Mouse (Mus musculus): ENCODE measurements around the gene Nit2. TPM values are rescaled to one million over a fixed set of nuclear protein-coding genes. Genes with fewer than 3 reads are reported as not detected.
"Not testable (repeated sequence)": the region's sequence is repeated elsewhere in the genome, so short reads cannot be mapped to it uniquely, and the experiment has no call there.

The Nit2 gene
- total and polyA plus RNA-seq, 3 experiments: 33.6 to 38.9 TPM; not detected in 1

GRCm38 (mm10) chr16:57175751-57176150, 8.6 kb upstream of the Nit2 start:
- H3K9me3 ChIP-seq (replicated peaks; ENCODE audit: insufficient read depth, low read length): no peaks in the 10 kb centered on the region
- H3K79me2 ChIP-seq (ENCODE audit: control insufficient read depth, insufficient read depth, low read length, poor library complexity): no peaks in the 10 kb centered on the region
- no peak overlapping the region for H3K4me3 ChIP-seq (ENCODE audit: control insufficient read depth in 1 of 2, insufficient read depth in 1 of 2, low read depth in 2 of 2, low read length in 2 of 2)
- no peaks in the 10 kb centered on the region for H3K27me3 ChIP-seq (ENCODE audit: control insufficient read depth in 1 of 2, insufficient read depth in 2 of 2, low read length in 2 of 2)
- TF ChIP-seq TAL1 (IDR thresholded peaks at IDR 0.05; ENCODE audit: low read length) (no peak), SMC3 (IDR thresholded peaks at IDR 0.05; ENCODE audit: low read depth, low read length) (no peak), MAZ (IDR thresholded peaks at IDR 0.05; ENCODE audit: low read depth, low read length) (no peak), MAX (IDR thresholded peaks at IDR 0.05; ENCODE audit: low read length) (no peak), CTCF (IDR thresholded peaks at IDR 0.05 in 2 of 3, conservative IDR thresholded peaks at IDR 0.05 in 1 of 3; ENCODE audit: control insufficient read depth in 1 of 3, insufficient read depth in 1 of 3, low read depth in 2 of 3, low read length in 3 of 3, poor library complexity in 1 of 3, severe bottlenecking in 1 of 3) (no peak), SIN3A (IDR thresholded peaks at IDR 0.05; ENCODE audit: low read length) (no peak), MXI1 (IDR thresholded peaks at IDR 0.05; ENCODE audit: low read depth, low read length) (no peak), ZKSCAN1 (IDR thresholded peaks at IDR 0.05; ENCODE audit: low read depth, low read length) (no peak)
- H3K36me3 ChIP-seq (ENCODE audit: control insufficient read depth in 1 of 2, insufficient read depth in 2 of 2, low read length in 2 of 2): peaks cover 3 to 8% of the 10 kb centered on the region in 2 experiments
- DNase-seq (ENCODE audit: low read depth, low spot score): no peak
- H3K4me1 ChIP-seq (ENCODE audit: control insufficient read depth in 1 of 2, insufficient read depth in 2 of 2, low read length in 2 of 2): peaks cover 3 to 5% of the 10 kb centered on the region in 2 experiments; a peak in 3 of 4 replicates
- H3K27ac ChIP-seq (ENCODE audit: control insufficient read depth, low read depth, low read length): no peak overlapping the region
- H3K9ac ChIP-seq (ENCODE audit: control insufficient read depth, low read depth, low read length, poor library complexity, severe bottlenecking): no peak overlapping the region

- not testable (repeated sequence) for H3K9ac ChIP-seq (ENCODE audit: control insufficient read depth, low read depth, low read length, poor library complexity, severe bottlenecking); H3K36me3 ChIP-seq (ENCODE audit: control insufficient read depth in 1 of 2, insufficient read depth in 2 of 2, low read length in 2 of 2); DNase-seq (ENCODE audit: low read depth, low spot score); H3K4me3 ChIP-seq (ENCODE audit: control insufficient read depth in 1 of 2, insufficient read depth in 1 of 2, low read depth in 2 of 2, low read length in 2 of 2); H3K27ac ChIP-seq (ENCODE audit: control insufficient read depth, low read depth, low read length); H3K79me2 ChIP-seq (ENCODE audit: control insufficient read depth, insufficient read depth, low read length, poor library complexity); H3K4me1 ChIP-seq (ENCODE audit: control insufficient read depth in 1 of 2, insufficient read depth in 2 of 2, low read length in 2 of 2); H3K9me3 ChIP-seq (replicated peaks; ENCODE audit: insufficient read depth, low read length); H3K27me3 ChIP-seq (ENCODE audit: control insufficient read depth in 1 of 2, insufficient read depth in 2 of 2, low read length in 2 of 2)
Observed at GRCm38 (mm10) chr16:57174480-57174879, 7.3 kb upstream of the Nit2 start.

GRCm38 (mm10) chr16:57171570-57171969, 4.4 kb upstream of the Nit2 start:
- Histone ChIP-seq H3K27me3 (ENCODE audit: control insufficient read depth in 1 of 2, insufficient read depth in 2 of 2, low read length in 2 of 2) (no peaks in the 10 kb centered on the region), H3K4me1 (ENCODE audit: control insufficient read depth in 1 of 2, insufficient read depth in 2 of 2, low read length in 2 of 2) (peaks cover 0 to 5% of the 10 kb centered on the region in 2 experiments; a peak in 2 of 4 replicates), H3K9me3 (replicated peaks; ENCODE audit: insufficient read depth, low read length) (no peaks in the 10 kb centered on the region), H3K4me3 (ENCODE audit: control insufficient read depth in 1 of 2, insufficient read depth in 1 of 2, low read depth in 2 of 2, low read length in 2 of 2) (no peak overlapping the region), H3K9ac (ENCODE audit: control insufficient read depth, low read depth, low read length, poor library complexity, severe bottlenecking) (no peak overlapping the region), H3K36me3 (ENCODE audit: control insufficient read depth in 1 of 2, insufficient read depth in 2 of 2, low read length in 2 of 2) (peaks cover 1 to 4% of the 10 kb centered on the region in 2 experiments), H3K79me2 (ENCODE audit: control insufficient read depth, insufficient read depth, low read length, poor library complexity) (no peaks in the 10 kb centered on the region; the same call in 1 of the 2 replicates), H3K27ac (ENCODE audit: control insufficient read depth, low read depth, low read length) (no peak overlapping the region)
- no peak for DNase-seq (ENCODE audit: low read depth, low spot score)
- TF ChIP-seq UBTF (IDR thresholded peaks at IDR 0.05; ENCODE audit: borderline replicate concordance, insufficient read depth, low read depth, low read length): no peak

- H3K27ac ChIP-seq (ENCODE audit: control insufficient read depth, low read depth, low read length): no peak overlapping the region
- no peaks in the 10 kb centered on the region for H3K27me3 ChIP-seq (ENCODE audit: control insufficient read depth in 1 of 2, insufficient read depth in 2 of 2, low read length in 2 of 2)
- peaks cover 3 to 4% of the 10 kb centered on the region in 2 experiments for H3K36me3 ChIP-seq (ENCODE audit: control insufficient read depth in 1 of 2, insufficient read depth in 2 of 2, low read length in 2 of 2)
- no peaks in the 10 kb centered on the region; the same call in 1 of the 2 replicates for H3K79me2 ChIP-seq (ENCODE audit: control insufficient read depth, insufficient read depth, low read length, poor library complexity)
- peaks cover 0 to 2% of the 10 kb centered on the region in 2 experiments; a peak in 2 of 4 replicates for H3K4me1 ChIP-seq (ENCODE audit: control insufficient read depth in 1 of 2, insufficient read depth in 2 of 2, low read length in 2 of 2)
- no peaks in the 10 kb centered on the region for H3K9me3 ChIP-seq (replicated peaks; ENCODE audit: insufficient read depth, low read length)
- no peak for DNase-seq (ENCODE audit: low read depth, low spot score)
- no peak overlapping the region for H3K9ac ChIP-seq (ENCODE audit: control insufficient read depth, low read depth, low read length, poor library complexity, severe bottlenecking)
- no peak overlapping the region for H3K4me3 ChIP-seq (ENCODE audit: control insufficient read depth in 1 of 2, insufficient read depth in 1 of 2, low read depth in 2 of 2, low read length in 2 of 2)
- no peak for TF ChIP-seq RCOR1 (IDR thresholded peaks at IDR 0.05; ENCODE audit: low read depth, low read length)
- no peak for TF ChIP-seq MYC (IDR thresholded peaks at IDR 0.05; ENCODE audit: low read depth, low read length)
- TF ChIP-seq NRF1 (IDR thresholded peaks at IDR 0.05; ENCODE audit: insufficient read depth, low read depth, low read length, poor library complexity, severe bottlenecking): no peak
- TF ChIP-seq TBP (IDR thresholded peaks at IDR 0.05; ENCODE audit: low read depth, low read length): no peak
- no peak for TF ChIP-seq ZKSCAN1 (IDR thresholded peaks at IDR 0.05; ENCODE audit: low read depth, low read length)
- no peak for TF ChIP-seq POLR2A (IDR thresholded peaks at IDR 0.05; ENCODE audit: control insufficient read depth in 1 of 2, insufficient read depth in 1 of 2, low read depth in 1 of 2, low read length in 2 of 2, poor library complexity in 1 of 2)
- no peak for TF ChIP-seq SIN3A (IDR thresholded peaks at IDR 0.05; ENCODE audit: low read length)
- no peak for TF ChIP-seq ETS1 (IDR thresholded peaks at IDR 0.05; ENCODE audit: low read depth, low read length)
- no peak for TF ChIP-seq KAT2A (conservative IDR thresholded peaks at IDR 0.05; ENCODE audit: low read depth, low read length)
- no peak for TF ChIP-seq TCF12 (IDR thresholded peaks at IDR 0.05; ENCODE audit: low read depth, low read length)
- no peak for TF ChIP-seq UBTF (IDR thresholded peaks at IDR 0.05; ENCODE audit: borderline replicate concordance, insufficient read depth, low read depth, low read length)
- TF ChIP-seq EP300 (IDR thresholded peaks at IDR 0.05; ENCODE audit: low read depth in 1 of 2, low read length in 2 of 2): no peak
- TF ChIP-seq USF2 (IDR thresholded peaks at IDR 0.05; ENCODE audit: borderline replicate concordance in 1 of 2, insufficient read depth in 1 of 2, low read depth in 1 of 2, low read length in 2 of 2): no peak
- TF ChIP-seq GABPA (IDR thresholded peaks at IDR 0.05; ENCODE audit: low read depth, low read length): no peak
Observed at GRCm38 (mm10) chr16:57171161-57171560, 4.0 kb upstream of the Nit2 start.
